Mouse (Mus musculus) CH12.LX (cell line): ENCODE data around the gene Vangl2. TPM values are rescaled to one million over a fixed set of nuclear protein-coding genes. Genes with fewer than 3 reads are reported as not detected.

Experiments used
- DNase-seq: peaks from one replicate; pipeline ENCODE4 v3.0.0-alpha.2; 2013; ENCODE audit errors: extremely low read depth
- H3K27ac ChIP-seq: 2 replicates; pipeline ENCODE4 v1.5.1; 2012; ENCODE audit warnings: low read depth, mild to moderate bottlenecking, control low read depth, moderate library complexity; ENCODE audit not compliant: insufficient read depth
- H3K27me3 ChIP-seq: replicated peaks from 2 replicates; pipeline ENCODE3; 2012; ENCODE audit warnings: inconsistent platforms
- H3K36me3 ChIP-seq, 2 experiments: replicated peaks in 1 of 2; 2 replicates each; pipeline versions ENCODE3 to v1.6.1; 2012; ENCODE audit warnings: inconsistent platforms in 1 of 2, low read length in 1 of 2, mild to moderate bottlenecking in 1 of 2, mixed read lengths in 1 of 2, moderate library complexity in 1 of 2; ENCODE audit not compliant: control insufficient read depth in 1 of 2, insufficient read depth in 1 of 2
- H3K4me1 ChIP-seq, 2 experiments: 2 replicates each; pipeline ENCODE4 v1.6.1; 2012; ENCODE audit warnings: inconsistent platforms in 1 of 2, moderate library complexity in 1 of 2; ENCODE audit not compliant: insufficient read depth in 2 of 2, control insufficient read depth in 1 of 2
- H3K4me2 ChIP-seq: 2 replicates; pipeline ENCODE4 v1.6.1; 2012; ENCODE audit warnings: low read depth, mild to moderate bottlenecking, control low read depth; ENCODE audit not compliant: poor library complexity, insufficient read depth, severe bottlenecking
- H3K4me3 ChIP-seq, 3 experiments: fragments of 150-350 bp in 1 of 3; sonication (generic) in 1 of 3; replicated peaks in 1 of 3; 2 replicates each; pipeline versions ENCODE3 to v1.5.1; 2011 to 2012; ENCODE audit warnings: low read depth in 2 of 3, low read length in 2 of 3, mild to moderate bottlenecking in 2 of 3, moderate library complexity in 2 of 3, control low read depth in 1 of 3, improper control_type of control experiment in 1 of 3, inconsistent platforms in 1 of 3, mixed read lengths in 1 of 3; ENCODE audit not compliant: poor library complexity in 1 of 3
- H3K79me2 ChIP-seq: replicated peaks from 2 replicates; pipeline ENCODE4 v1.6.1; 2012; ENCODE audit warnings: mild to moderate bottlenecking, moderate library complexity; ENCODE audit not compliant: control insufficient read depth, poor library complexity, insufficient read depth, severe bottlenecking; ENCODE audit errors: extremely low read depth
- H3K9ac ChIP-seq: 2 replicates; pipeline ENCODE4 v1.6.1; 2012; ENCODE audit warnings: low read depth, mild to moderate bottlenecking, control low read depth, moderate library complexity; ENCODE audit not compliant: insufficient read depth
- H3K9me3 ChIP-seq: replicated peaks from 2 replicates; pipeline ENCODE3; 2012; ENCODE audit warnings: low read length, inconsistent platforms, mixed read lengths
- BHLHE40 ChIP-seq: IDR thresholded peaks from 2 replicates; pipeline ENCODE4 v1.6.1; 2011; ENCODE audit warnings: mild to moderate bottlenecking, low read depth, low read length, improper control_type of control experiment
- CTCF ChIP-seq, 2 experiments: IDR thresholded peaks in 1 of 2; conservative IDR thresholded peaks in 1 of 2; 2 replicates each; pipeline ENCODE4 v1.5.1; 2011 to 2012; ENCODE audit warnings: low read depth in 2 of 2, low read length in 2 of 2, improper control_type of control experiment in 1 of 2, inconsistent platforms in 1 of 2, mild to moderate bottlenecking in 1 of 2, moderate library complexity in 1 of 2
- E2F4 ChIP-seq: IDR thresholded peaks from 2 replicates; pipeline ENCODE4 v1.6.1; 2011; ENCODE audit warnings: low read depth, low read length, improper control_type of control experiment; ENCODE audit not compliant: insufficient replicate concordance
- ELF1 ChIP-seq: IDR thresholded peaks from 2 replicates; pipeline ENCODE4 v1.6.1; 2014; ENCODE audit warnings: low read depth, mild to moderate bottlenecking, inconsistent platforms, low read length, improper control_type of control experiment
- EP300 ChIP-seq: IDR thresholded peaks from 2 replicates; pipeline ENCODE4 v1.6.1; 2011; ENCODE audit warnings: low read length, improper control_type of control experiment
- HCFC1 ChIP-seq: IDR thresholded peaks from 2 replicates; pipeline ENCODE4 v1.6.1; 2012; ENCODE audit warnings: low read depth, mild to moderate bottlenecking, inconsistent platforms, low read length, improper control_type of control experiment
- JUN ChIP-seq: IDR thresholded peaks from 2 replicates; pipeline ENCODE4 v1.6.1; 2011; ENCODE audit warnings: low read depth, mild to moderate bottlenecking, low read length, improper control_type of control experiment, moderate library complexity; ENCODE audit not compliant: insufficient read depth
- JUND ChIP-seq: conservative IDR thresholded peaks from 2 replicates; pipeline ENCODE4 v1.6.1; 2011; ENCODE audit warnings: low read depth, low read length, improper control_type of control experiment
- KAT2A ChIP-seq: IDR thresholded peaks from 2 replicates; pipeline ENCODE4 v1.6.1; 2012; ENCODE audit warnings: low read length, improper control_type of control experiment, inconsistent platforms; ENCODE audit not compliant: insufficient replicate concordance
- MAX ChIP-seq: IDR thresholded peaks from 2 replicates; pipeline ENCODE4 v1.6.1; 2011; ENCODE audit warnings: low read length, improper control_type of control experiment
- MAZ ChIP-seq: IDR thresholded peaks from 2 replicates; pipeline ENCODE4 v1.6.1; 2012; ENCODE audit warnings: low read depth, mild to moderate bottlenecking, inconsistent platforms, low read length, improper control_type of control experiment, moderate library complexity
- MEF2A ChIP-seq: IDR thresholded peaks from 2 replicates; pipeline ENCODE4 v1.6.1; 2014; ENCODE audit warnings: low read depth, mild to moderate bottlenecking, inconsistent platforms, low read length, improper control_type of control experiment, borderline replicate concordance
- MXI1 ChIP-seq: IDR thresholded peaks from 2 replicates; pipeline ENCODE4 v1.6.1; 2011; ENCODE audit warnings: mild to moderate bottlenecking, low read depth, low read length, improper control_type of control experiment
- MYC ChIP-seq: IDR thresholded peaks from 2 replicates; pipeline ENCODE4 v1.6.1; 2011; ENCODE audit warnings: low read depth, mild to moderate bottlenecking, improper control_type of control experiment, low read length
- NRF1 ChIP-seq: IDR thresholded peaks from 2 replicates; pipeline ENCODE4 v1.6.1; 2014; ENCODE audit warnings: low read depth, mild to moderate bottlenecking, inconsistent platforms, low read length, improper control_type of control experiment, moderate library complexity
- PAX5 ChIP-seq: IDR thresholded peaks from 2 replicates; pipeline ENCODE4 v1.6.1; 2012; ENCODE audit warnings: low read length, inconsistent platforms, mixed read lengths
- POLR2A ChIP-seq: IDR thresholded peaks from 2 replicates; pipeline ENCODE4 v1.6.1; 2011; ENCODE audit warnings: low read depth, mild to moderate bottlenecking, improper control_type of control experiment, low read length
- RAD21 ChIP-seq: IDR thresholded peaks from 2 replicates; pipeline ENCODE4 v1.6.1; 2011; ENCODE audit warnings: low read depth, mild to moderate bottlenecking, low read length, improper control_type of control experiment, moderate library complexity
- RCOR1 ChIP-seq: conservative IDR thresholded peaks from 2 replicates; pipeline ENCODE4 v1.6.1; 2012; ENCODE audit warnings: low read depth, mild to moderate bottlenecking, inconsistent platforms, low read length, improper control_type of control experiment
- SIN3A ChIP-seq: IDR thresholded peaks from 2 replicates; pipeline ENCODE4 v1.6.1; 2012; ENCODE audit warnings: low read length, improper control_type of control experiment, inconsistent platforms
- SMC3 ChIP-seq: IDR thresholded peaks from 2 replicates; pipeline ENCODE4 v1.6.1; 2011; ENCODE audit warnings: low read depth, low read length, improper control_type of control experiment
- TBP ChIP-seq: conservative IDR thresholded peaks from 2 replicates; pipeline ENCODE4 v1.6.1; 2011; ENCODE audit warnings: low read depth, low read length, improper control_type of control experiment
- TCF12 ChIP-seq: IDR thresholded peaks from 2 replicates; pipeline ENCODE4 v1.6.1; 2014; ENCODE audit warnings: low read depth, mild to moderate bottlenecking, inconsistent platforms, low read length, improper control_type of control experiment
- USF1 ChIP-seq: IDR thresholded peaks from 2 replicates; pipeline ENCODE4 v1.6.1; 2014; ENCODE audit warnings: low read depth, mild to moderate bottlenecking, inconsistent platforms, low read length, improper control_type of control experiment
- USF2 ChIP-seq: conservative IDR thresholded peaks from 2 replicates; pipeline ENCODE4 v1.6.1; 2011; ENCODE audit warnings: low read depth, low read length, improper control_type of control experiment
- ZKSCAN1 ChIP-seq: IDR thresholded peaks from 2 replicates; pipeline ENCODE4 v1.6.1; 2012; ENCODE audit warnings: low read depth, inconsistent platforms, low read length, improper control_type of control experiment, borderline replicate concordance
- ZNF384 ChIP-seq: IDR thresholded peaks from 2 replicates; pipeline ENCODE4 v1.6.1; 2012; ENCODE audit warnings: low read depth, low read length, improper control_type of control experiment, inconsistent platforms
- dilution Hi-C: fragments of 300-500 bp; cut with MboI; formaldehyde crosslinking; loops from 2 replicates; pipeline ENCODE4 v1.14.3; 2020; ENCODE audit warnings: low sequenced_read_pairs; ENCODE audit not compliant: extremely low pct_unique_long_range_greater_than_20kb, extremely low pct_ligation_motif_present
- in situ Hi-C: fragments of 300-500 bp; cut with MboI; formaldehyde crosslinking; loops from 3 replicates; pipeline ENCODE4 v1.14.3; 2019; ENCODE audit warnings: low sequenced_read_pairs, low pct_ligation_motif_present, low pct_unique_long_range_greater_than_20kb, mixed read lengths
- polyA plus RNA-seq: library from polyadenylated mRNA; unstranded; fragments of >175 nt; gene quantifications from 2 replicates; pipeline ENCODE4 v1.2.1, GENCODE M21; 2012; ENCODE audit warnings: low read depth; ENCODE audit not compliant: insufficient read length
- total RNA-seq, 2 experiments: library from RNA; depleted of rRNA; stranded (reverse); fragments of 300-350 nt in 1 of 2; fragments of >200 nt in 1 of 2; gene quantifications; 2 replicates each; pipeline ENCODE4 v1.2.3; 2012 to 2014

Vangl2 gene
- total and polyA plus RNA-seq, 3 experiments = 3.6 to 7.9 (median 7.3) TPM

- no peak; the same call in 1 of the 2 replicates for TF ChIP-seq ZKSCAN1
- peak; percentile 47; the same call in 1 of the 2 replicates for TF ChIP-seq MAZ
- TF ChIP-seq KAT2A = 0 out of 2 replicates have a peak, but pooled peaks have one; percentile 50
- no peak for TF ChIP-seq PAX5
- TF ChIP-seq RAD21 = no peak
- no peak for TF ChIP-seq BHLHE40
- TF ChIP-seq TCF12 = peak; percentile 64
- peak; percentile 80 for TF ChIP-seq MAX
- TF ChIP-seq NRF1 = peak; percentile 64
- 0 out of 2 replicates have a peak, but pooled peaks have one; percentile 50 for TF ChIP-seq TBP
- no peak for TF ChIP-seq E2F4
- no peak for TF ChIP-seq USF1
- no peak; the same call in 1 of the 2 replicates for TF ChIP-seq MEF2A
- TF ChIP-seq USF2 = no peak
- TF ChIP-seq, all 38 proteins: peak for 17
Measured at GRCm38 (mm10) chr1:172048241-172048734, 20.0 kb upstream of the Vangl2 start (continued).

- no peak overlapping the region for H3K9ac ChIP-seq
- H3K79me2 ChIP-seq = no peaks in the 10 kb centered on the region
- peaks cover 0 to 27% of the 10 kb centered on the region in 2 experiments for H3K36me3 ChIP-seq
- dilution Hi-C loops = no loop called here
- DNase-seq = peak; percentile 89
- H3K27me3 ChIP-seq = no peaks in the 10 kb centered on the region
- in situ Hi-C loops = loop anchor here (25.0 kb wide), 1 partner anchor 265 kb away; no protein-coding TSS in a partner anchor
- peak overlapping the region in 2 of 3 experiments; percentile 24 to 39 for H3K4me3 ChIP-seq
- no peak overlapping the region for H3K27ac ChIP-seq
- peak overlapping the region; percentile 59 for H3K4me2 ChIP-seq
- peaks cover 3 to 16% of the 10 kb centered on the region in 2 experiments; a peak in 2 of 4 replicates for H3K4me1 ChIP-seq
- peak; percentile 66 for TF ChIP-seq SIN3A
- peak; percentile 66 for TF ChIP-seq ZNF384
- peak; percentile 34; the same call in 1 of the 2 replicates for TF ChIP-seq MXI1
- no peak for TF ChIP-seq RCOR1
- peak; percentile 68 for TF ChIP-seq SMC3
- peak; percentile 94 for TF ChIP-seq RAD21
- no peak for TF ChIP-seq MYC
- TF ChIP-seq TCF12 = no peak
- no peak for TF ChIP-seq MEF2A
- peak; percentile 57 for TF ChIP-seq ELF1
- peak; percentile 80 for TF ChIP-seq MAZ
- peak; percentile 25; the same call in 1 of the 2 replicates for TF ChIP-seq EP300
- 0 out of 2 replicates have a peak, but pooled peaks have one; percentile 16 for TF ChIP-seq POLR2A
- 0 out of 2 replicates have a peak, but pooled peaks have one; percentile 25 for TF ChIP-seq JUND
- TF ChIP-seq CTCF (conservative IDR thresholded peaks at IDR 0.05 in 1 of 2, IDR thresholded peaks at IDR 0.05 in 1 of 2; ENCODE audit: low read depth in 2 of 2, low read length in 2 of 2) = peak; percentile 57 to 92
- TF ChIP-seq JUN = no peak
- TF ChIP-seq HCFC1 = peak; percentile 25; the same call in 1 of the 2 replicates
- no peaks in the 10 kb centered on the region for H3K9me3 ChIP-seq
Measured at GRCm38 (mm10) chr1:172046938-172047337, 18.7 kb upstream of the Vangl2 start.
